Mouse (Mus musculus) left cerebral cortex, adult 8-10 months (tissue): ENCODE measurements around the gene Pdzk1. TPM values are rescaled to one million over a fixed set of nuclear protein-coding genes. Genes with fewer than 3 reads are reported as not detected.

Experiments used
- DNase-seq, 2 experiments: peaks; one replicate each; pipeline ENCODE4 v3.0.0; 2022; ENCODE audit warnings: low spot score in 2 of 2
- total RNA-seq, 4 experiments: library from RNA; stranded (reverse); gene quantifications; 2 replicates each; pipeline ENCODE4 v1.2.4; 2022

Pdzk1 gene
- total RNA-seq, 4 experiments from 2014 or later: 0.33 to 0.46 (median 0.34) TPM; not detected in 1

DNA sequence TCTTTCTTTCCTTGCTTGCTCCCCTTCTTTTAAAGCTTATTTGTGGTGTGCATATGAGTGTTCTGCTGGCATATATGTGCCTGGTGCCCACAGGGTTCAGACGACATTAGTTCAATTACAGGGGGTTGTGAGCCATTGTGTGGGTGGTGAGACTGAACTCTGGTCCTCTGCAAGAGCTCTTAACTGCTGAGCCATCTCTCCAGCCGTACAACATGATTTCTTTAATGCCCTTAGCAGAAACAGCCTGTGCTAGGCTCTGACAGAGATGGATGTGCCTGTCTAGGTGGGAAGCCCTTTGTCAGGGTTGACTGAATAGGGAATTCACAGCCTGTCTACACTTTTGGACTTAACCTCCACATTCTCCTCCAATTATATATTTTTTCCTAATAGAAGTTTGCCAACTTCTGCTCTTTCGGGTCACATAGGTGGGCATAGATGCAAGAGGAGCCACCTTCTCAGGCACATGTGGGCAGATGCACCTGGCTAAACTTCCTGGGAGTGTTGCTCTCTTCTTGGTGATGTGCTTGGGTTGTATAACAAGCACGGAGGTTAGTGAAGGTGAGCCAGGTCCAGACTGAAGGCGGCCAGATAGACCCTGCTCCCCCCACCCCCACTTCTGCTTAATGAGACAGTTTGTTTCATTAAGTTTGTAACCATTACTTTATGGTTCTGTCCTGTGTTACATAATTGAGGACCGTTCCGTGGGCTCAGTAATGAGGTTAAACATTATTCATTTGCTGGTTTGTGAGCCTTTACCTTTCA is 5.7 kb downstream of the Pdzk1 start:
- no peak for DNase-seq

DNA sequence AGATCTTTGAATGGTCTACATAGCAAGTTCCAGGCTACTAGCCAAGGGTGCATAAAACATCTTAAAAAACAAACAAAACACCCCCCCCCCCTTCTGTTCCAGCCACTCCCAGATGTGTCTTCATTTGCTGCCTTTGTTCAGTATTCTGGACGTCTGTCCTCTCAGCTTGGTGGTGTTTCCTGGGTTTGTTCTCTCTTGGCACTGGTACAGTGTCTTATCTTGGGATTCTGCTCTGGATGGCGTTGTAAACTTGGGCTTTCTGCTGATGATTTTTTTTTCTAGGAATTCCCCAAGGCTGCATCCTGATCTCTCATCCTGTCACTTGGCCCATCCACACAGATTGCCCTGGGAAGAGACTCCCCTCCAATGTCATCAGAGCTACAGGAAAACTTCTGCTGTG is 7.3 kb downstream of the Pdzk1 start:
- DNase-seq: no peak

DNA sequence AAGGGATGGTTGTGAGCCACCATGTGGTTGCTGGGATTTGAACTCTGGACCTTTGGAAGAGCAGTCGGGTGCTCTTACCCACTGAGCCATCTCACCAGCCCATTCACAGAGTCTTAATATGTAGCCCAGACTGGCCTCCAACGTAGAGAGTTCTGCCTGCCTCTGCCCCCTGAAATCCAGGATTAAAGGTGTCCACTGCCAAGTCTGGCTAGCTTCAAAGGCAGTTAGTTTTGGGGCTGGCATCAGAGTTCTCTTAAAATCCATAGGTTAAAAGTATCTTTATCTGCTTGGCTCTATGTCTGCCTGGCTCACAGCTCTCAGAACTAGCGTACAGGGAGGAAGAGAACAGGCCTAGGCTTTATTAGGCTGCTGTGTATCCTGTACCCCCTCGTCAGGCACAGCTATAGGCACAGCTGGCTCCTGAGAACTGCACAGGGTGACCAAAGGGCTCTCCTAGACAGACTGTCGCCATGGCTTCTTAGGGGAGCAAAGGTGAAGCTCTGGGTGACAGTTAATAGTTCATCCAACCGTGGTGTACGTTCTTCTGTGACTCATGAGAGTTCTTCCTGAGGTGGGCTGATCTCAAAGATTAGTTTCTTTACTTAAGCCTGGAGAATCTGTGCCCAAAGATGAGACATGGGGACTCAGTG is 10.0 kb downstream of the Pdzk1 start:
- no peak for DNase-seq

DNA sequence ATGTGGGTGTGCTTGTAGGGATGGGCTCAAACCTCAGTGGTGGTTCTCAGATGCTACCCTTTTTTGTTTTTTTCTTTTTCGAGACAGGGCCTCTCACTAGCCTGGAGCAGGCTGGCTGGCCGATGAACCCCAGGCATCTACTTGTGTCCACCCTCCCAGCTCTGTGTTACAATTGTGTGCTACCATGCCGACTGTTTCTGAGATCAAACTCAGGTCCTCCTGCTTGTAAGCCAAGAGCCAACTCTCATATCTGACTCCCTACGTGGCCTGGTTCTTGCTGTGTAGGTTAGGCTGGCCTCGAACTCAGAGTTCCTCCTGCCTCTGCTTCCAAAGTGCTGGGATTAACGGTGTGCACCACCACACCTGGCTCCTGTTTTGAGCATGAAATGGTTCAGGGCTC is 16.1 kb downstream of the Pdzk1 start:
- no peak for DNase-seq

DNA sequence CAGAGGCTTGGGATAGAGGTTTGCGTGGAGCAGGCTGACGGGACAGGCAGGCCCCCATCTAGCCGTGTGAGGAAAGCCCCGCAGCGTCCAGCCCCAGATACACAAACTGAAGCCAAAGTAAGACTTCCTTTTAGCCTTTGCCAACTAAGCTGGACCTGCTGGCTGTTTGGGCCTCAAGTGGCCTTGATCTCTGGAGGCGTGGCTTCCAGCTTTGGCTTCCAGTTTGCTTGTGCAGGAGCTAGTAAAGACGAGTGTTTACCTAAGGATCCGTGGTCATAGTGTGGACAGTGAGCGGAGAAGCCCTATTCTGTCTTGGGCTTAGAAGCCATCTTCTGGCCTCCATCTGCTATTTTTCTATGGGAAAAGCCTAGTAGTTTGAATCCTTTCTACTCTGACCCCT is 16.7 kb downstream of the Pdzk1 start:
- DNase-seq: no peak

DNA sequence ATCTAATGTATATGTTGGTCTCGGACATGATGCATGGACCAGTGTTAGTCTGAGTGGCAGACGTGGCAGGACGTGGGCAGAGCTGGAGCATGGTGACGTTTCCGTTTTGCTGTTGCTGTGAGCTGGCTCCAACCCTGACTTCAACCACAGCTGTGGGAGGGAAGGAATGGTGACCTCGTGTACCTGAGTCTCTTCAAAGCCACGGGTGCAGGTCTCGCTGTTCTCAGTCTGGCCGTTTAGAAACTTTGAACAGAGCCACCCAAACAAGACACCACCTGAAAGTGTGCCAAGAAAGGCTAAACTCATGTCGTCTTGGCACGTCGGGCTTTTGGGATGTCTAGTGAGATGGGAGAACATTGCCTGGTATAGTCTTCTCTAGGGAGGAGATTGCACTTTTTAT is 17.9 kb downstream of the Pdzk1 start:
- no peak for DNase-seq

DNA sequence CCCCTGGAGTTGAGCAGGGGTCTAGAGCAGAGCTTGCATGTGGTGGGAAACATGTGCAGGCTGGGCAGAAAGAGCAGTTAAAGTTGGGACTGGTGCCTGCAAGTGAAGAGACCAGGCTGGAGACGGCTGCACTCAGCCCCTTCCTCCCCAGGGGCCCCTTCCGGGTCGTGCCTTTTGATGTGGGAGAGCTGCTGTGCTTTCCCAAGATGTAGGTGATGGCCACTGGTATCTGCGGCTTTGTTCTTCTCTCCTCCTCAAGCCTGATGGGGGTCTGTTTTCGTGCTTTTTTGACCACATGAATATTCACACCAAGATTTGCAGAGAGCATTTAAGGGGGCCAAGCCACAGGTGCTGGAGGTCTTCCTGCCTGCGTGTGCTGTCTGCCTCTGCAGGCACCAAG is 18.6 kb downstream of the Pdzk1 start:
- DNase-seq: no peak

DNA sequence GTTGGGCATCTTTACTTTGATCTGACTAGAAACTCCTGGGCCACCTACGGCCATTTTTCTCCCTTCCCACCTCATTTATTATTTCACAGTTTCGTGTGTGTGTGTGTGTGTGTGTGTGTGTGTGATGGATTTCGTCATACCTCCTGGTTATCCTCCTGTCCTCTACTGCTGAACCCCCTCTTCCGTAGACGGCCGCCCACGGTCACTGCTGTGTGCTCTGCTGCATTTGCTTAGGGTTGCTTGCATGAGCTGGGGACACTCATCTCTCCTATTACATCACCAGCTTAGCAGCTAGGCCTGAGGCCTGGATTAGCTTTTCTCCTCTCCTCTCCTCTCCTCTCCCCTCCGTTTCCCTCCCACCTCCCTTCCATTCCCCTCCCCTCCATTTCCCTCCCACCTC is 19.4 kb downstream of the Pdzk1 start:
- no peak for DNase-seq

DNA sequence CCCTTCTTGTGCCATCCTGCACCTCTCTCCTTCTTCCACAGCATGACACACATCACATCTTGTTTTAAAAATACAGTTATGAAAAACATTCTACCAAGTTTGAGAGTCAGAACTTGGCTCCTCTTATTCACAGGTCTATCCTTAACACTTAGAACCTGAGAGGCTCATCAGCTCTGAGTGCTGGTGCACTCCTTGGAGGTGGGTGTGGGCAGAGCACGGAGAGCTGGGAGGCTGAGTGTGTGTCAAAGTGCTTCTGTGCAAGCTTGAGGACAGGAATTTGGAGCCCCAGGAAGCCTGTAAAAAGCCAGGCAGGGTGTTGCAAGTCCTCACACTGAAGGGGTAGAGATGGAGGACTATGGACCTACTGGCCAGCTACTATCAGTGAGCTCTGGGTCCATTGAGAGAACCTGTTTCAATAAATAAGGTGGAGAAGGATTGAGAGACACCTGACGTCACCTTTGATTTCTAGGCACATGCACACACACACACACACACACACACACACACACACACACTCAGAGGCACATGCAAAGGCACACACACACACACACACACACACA is 20.2 kb downstream of the Pdzk1 start:
- DNase-seq: no peak

DNA sequence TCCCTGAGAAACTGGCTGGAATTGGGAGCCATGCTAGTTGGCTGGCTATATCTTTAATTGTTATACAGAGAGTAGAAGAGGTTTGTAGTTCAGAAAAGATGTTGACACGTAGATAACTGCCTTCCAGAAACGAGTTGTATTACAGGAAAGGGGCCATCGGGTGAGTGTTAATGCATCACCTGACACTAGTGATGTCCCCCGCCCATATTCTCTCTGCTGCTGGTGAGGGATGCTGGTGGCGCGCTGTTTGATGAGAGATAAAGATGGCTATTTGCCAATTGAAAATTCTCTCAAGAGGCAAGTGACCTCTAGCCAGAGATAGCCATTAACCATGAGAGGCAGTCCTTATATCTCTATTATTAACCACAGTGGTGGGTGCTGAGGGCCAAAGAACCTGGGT is 23.5 kb downstream of the Pdzk1 start:
- DNase-seq: no peak

DNA sequence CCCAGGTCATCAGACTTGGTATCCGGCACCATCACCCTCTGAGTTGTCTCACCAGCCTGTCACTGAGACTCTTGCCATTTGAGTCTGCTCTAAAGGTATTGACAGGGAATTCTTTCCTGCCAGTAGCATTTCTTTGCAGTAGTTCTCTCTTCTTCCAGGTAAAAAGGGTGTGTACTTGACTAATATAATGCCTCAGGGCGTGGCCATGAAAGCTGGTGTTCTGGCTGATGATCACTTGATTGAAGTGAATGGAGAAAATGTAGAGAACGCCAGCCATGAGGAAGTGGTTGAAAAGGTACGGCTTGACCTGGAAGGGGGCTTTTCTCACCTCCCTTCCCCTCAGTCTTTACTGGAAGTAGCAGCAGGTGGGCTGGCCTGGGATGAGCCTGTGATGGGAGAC is 25.3 kb downstream of the Pdzk1 start:
- no peak for DNase-seq

DNA sequence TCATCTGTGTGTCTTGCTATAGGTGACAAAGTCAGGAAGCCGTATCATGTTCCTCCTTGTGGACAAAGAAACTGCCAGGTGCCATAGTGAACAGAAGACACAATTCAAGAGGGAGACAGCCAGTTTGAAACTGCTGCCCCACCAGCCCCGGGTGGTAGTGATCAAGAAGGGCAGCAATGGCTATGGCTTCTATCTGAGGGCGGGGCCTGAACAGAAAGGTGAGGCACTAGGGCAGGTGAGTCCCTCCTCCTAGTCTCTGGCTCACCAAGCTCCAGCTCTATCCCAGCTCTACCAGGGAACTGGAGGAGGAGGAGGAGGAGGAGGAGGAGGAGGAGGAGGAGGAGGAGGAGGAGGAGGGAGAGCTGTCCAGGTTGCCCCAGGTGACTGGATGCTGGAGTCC is 26.7 kb downstream of the Pdzk1 start:
- DNase-seq: no peak

DNA sequence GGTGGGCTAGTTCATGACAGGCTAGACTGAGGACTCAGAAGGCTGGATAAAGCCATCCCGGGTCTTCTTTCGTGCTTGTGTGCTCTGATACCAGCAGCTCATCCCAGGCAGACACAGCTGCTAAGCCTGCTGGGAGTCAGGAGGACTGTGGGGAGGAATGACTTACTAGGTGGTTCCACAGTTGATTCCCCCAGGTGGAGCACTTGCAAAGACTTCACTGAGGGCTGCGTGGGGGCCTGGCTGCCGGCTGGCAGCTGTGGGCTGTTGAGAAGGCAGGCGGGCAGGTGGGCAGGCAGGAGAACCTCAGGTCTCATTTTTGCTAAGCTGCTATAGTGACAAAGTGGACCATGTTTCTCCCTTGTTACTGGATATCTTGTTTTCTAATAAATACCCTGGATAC is 31.4 kb downstream of the Pdzk1 start:
- no peak for DNase-seq

DNA sequence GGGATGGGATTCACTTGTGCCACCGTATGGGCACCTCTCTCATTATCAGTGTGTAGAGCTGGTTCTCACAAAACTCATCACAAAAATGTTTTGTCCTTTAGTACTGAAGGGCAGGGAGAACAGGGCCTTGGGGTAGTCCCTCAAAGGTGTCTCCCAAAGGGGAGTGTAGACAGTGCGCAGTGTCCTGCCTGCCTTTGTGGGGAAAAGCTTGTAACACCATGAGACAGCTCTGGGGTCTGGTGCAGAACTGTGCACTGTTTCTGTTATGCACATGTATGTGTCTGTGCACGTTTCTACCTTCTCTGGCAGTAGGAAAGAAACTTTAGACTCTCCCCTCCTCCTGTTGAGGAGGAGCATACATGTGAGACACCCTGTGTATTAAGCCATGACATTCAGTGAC is 38.8 kb downstream of the Pdzk1 start:
- no peak for DNase-seq

DNA sequence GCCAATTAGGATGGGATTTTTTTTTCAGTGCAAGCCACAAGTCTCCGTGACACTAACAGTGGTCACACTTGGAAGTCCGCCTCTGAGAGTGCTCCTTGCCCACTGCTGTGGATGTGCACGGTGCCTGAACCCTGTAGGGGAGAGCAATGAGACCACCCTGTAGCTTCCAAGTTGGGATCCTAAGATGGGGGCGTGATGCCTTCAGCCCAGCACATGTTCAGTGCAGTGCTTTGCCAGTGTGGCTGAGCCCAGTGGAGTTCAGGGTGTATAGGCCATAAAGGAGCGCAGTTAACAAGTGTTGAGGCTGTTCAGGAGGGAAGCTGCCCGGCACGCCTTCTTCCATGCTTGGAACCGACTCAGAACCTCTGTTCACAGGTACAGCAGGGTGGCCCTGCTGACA is 39.5 kb downstream of the Pdzk1 start:
- no peak for DNase-seq

DNA sequence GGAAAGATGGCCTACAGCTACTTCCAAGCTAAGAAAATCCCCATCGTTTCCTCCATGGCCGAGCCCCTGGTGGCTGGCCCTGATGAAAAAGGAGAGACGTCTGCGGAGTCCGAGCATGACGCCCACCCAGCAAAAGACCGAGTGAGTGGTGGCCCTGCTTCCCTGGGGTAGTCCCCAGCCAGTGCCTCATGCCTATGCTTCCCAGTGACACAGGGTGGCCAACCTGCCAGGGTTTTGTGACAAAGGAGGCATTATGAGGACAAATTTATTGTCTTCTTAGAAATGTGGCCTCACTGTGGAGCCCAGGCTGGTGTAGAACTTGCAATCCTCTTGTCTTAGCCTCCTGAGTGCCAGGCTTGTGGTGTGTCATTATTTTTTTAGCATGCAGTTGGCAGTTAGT is 40.0 kb downstream of the Pdzk1 start:
- DNase-seq: no peak

DNA sequence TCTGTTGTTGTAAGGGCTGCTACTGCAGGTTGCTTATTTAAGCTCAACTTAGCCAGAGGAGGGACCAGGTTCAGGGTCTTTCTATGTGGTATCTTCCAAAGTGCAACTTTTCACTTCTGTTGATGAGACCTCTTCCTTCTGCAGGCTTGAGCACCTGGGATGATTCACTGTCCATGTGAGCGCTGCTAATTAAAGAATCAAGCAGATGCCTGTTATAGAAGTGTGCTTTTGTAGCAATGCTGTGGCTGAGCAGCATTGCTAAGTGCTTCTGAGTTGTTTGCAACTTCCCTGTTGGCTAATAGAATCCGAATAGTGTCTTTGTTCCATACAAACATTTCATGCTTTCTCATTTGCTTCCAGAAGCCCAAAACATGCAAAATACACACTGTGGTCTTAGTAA is 41.2 kb downstream of the Pdzk1 start:
- peak in 1 of 2 experiments; percentile 39 for DNase-seq

DNA sequence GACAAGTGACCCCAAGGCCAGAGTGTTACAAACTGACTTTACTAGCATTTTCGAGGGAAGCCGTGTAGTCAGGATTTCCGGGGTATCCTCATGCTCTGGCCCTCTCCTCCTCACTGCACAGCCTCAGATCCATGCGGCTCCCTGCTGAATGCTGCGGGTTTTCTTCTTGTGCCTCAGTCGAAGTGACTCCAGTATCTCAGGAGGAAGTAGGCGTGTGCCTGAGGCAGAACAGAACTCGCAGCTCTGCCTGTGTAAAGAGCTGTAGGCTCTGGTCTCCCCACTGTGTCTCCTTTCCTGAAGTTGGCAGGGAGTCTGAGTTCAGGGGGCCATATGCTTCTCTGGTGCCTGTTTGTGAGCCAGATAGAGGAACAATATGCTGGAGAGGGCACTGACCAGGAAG is 42.0 kb downstream of the Pdzk1 start:
- DNase-seq: no peak

DNA sequence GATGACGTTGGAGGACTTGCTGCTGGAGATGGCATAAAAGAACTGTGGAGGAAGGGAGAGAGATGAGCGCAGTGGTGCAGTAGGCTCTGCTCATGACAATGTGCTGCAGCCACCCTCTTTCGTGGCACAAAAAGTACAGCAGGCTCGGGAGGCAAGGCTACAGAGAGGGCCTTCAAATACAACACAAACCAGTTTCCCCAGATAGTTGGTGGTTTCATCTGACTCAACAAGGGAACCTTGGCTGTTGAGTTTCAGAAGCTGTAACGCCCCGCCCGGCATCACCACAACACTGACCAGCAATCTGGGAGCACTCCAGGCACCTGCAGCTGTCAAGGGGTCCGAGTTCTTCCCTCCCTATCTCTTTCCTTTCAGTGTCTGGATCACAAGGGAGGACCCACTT is 43.4 kb downstream of the Pdzk1 start:
- DNase-seq: no peak

DNA sequence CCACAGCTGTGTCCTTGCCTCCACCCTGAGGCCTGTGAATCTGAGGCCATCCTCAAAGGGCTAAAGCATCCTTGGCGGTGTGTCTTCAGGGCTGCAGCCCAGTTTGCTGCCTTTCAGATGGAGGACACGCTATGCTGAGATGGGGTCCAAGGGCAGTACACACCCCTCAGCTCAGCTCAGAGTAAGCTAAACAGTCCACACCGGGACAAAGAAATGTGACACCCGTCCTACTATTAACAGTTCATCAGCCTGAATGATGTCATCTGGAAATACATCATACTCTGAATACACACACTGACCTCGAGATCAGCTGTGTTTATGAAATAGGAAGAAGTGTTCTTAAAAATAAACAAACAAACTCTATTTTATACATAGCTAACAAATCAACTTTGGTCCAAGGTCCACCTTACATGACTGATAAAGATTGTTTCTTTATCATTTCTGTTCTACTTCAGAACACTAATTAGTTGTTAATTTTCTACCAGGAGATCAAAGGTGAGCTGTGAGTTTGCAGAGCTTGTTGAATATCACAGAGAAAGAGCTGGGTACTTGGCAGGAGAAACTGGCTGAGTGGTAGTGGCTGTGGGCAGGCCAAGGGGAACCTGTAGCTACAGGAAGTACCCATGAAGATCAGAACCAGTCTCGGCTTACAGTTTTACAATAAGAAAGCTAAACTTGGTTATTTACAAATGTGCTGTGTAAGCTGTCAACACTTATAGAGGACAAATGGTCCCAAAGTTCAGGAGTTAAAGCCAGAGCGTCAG is 45.9 kb downstream of the Pdzk1 start:
- DNase-seq: no peak

DNA sequence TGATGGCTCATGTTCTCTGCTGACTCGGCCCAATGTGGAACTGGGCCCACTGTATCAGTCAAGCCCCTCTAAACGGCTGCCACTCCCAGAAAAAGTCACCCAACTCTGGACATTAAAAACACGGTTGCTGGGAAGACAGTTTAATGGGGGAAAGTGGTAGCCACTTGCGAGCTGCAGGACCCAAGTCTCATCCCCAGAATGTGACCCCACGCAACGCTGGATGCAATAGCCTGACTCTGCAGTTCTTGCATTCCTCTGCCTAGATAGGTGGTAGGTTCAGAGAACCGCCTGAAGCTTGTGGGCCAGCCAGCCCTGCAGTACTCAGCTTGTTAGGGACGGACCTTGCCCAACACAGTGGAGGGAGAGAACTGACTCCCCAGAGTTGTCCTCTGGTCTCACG is 50.5 kb downstream of the Pdzk1 start:
- DNase-seq: no peak

DNA sequence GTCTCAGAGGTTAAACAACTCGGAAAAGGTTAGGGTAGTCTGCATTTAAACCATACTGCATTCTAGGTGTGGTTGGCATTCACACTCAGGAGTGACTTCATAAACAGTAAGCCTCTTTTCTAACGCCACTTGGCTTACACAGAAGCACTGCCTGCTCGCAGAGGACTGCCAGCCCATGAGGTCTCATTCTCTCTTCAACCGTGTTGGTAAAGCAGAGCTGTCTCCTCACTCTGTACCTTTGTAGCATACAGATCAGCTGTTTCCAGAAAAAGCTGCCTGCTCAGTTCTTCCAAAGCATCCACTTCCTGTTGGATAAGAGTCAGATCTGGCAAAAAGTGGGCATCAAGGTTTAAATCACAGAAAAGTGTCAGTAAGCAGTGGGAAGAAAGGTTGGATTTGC is 51.3 kb downstream of the Pdzk1 start:
- no peak for DNase-seq
